Mouse (Mus musculus): ENCODE data around the gene Vmn1r189. TPM values are rescaled to one million over a fixed set of nuclear protein-coding genes. Genes with fewer than 3 reads are reported as not detected.

The Vmn1r189 gene
- polyA plus RNA-seq, 1 experiment from 2014 or later: not detected

DNA sequence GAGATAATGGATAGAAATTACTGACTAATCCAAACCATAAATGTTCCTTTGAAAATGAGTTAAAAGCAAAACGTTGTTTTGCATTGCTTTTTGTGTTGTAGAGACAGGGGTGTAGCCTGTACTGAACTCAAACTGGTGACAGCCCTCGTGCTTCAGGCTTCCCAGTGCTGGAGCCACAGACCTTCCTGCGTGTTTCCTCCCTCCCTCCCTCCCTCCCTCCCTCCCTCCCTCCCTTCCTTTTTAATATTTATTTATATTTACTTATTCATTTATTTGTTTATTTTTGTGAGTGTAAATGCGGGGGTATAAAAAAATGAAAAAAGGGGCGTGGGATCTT, 54.1 kb downstream of the Vmn1r189 start:
- 0 out of 2 replicates have a peak overlapping the region, but pooled peaks have one; percentile 51 for H3K9ac ChIP-seq (ENCODE audit: low read depth, low read length)
- no peaks in the 10 kb centered on the region for H3K4me1 ChIP-seq (replicated peaks; ENCODE audit: control insufficient read depth, insufficient read depth, low read length)
- peak overlapping the region; percentile 68; the same call in 1 of the 2 replicates for H3K27ac ChIP-seq (ENCODE audit: low read depth, low read length)
- no peaks in the 10 kb centered on the region for H3K27me3 ChIP-seq (replicated peaks; ENCODE audit: control insufficient read depth, insufficient read depth, low read length)
- WGBS: 13% methylated on average over 5 of the region's 5 CpGs
- peak overlapping the region; percentile 53 for H3K4me3 ChIP-seq (ENCODE audit: low read depth, low read length)
- H3K4me2 ChIP-seq (replicated peaks; ENCODE audit: low read depth): peak overlapping the region; percentile 67
- no peaks in the 10 kb centered on the region for H3K36me3 ChIP-seq (ENCODE audit: control insufficient read depth, insufficient read depth)
- TF ChIP-seq CTCF (IDR thresholded peaks at IDR 0.05; ENCODE audit: low read depth): no peak
- H3K9me3 ChIP-seq (ENCODE audit: control insufficient read depth): no peaks in the 10 kb centered on the region
- no peak for ATAC-seq

GRCm38 (mm10) chr13:22050591-22051522, 54.8 kb downstream of the Vmn1r189 start:
- no peaks in the 10 kb centered on the region for H3K36me3 ChIP-seq (ENCODE audit: control insufficient read depth, insufficient read depth)
- H3K27ac ChIP-seq (ENCODE audit: low read depth, low read length): peak overlapping the region; percentile 68
- peak overlapping the region; percentile 53 for H3K4me3 ChIP-seq (ENCODE audit: low read depth, low read length)
- H3K4me1 ChIP-seq (replicated peaks; ENCODE audit: control insufficient read depth, insufficient read depth, low read length): no peaks in the 10 kb centered on the region
- TF ChIP-seq CTCF (IDR thresholded peaks at IDR 0.05; ENCODE audit: low read depth): peak; percentile 93
- H3K9ac ChIP-seq (ENCODE audit: low read depth, low read length): peak overlapping the region; percentile 51
- H3K4me2 ChIP-seq (replicated peaks; ENCODE audit: low read depth): peak overlapping the region; percentile 67
- WGBS: under 1% methylated on average over 48 of the region's 52 CpGs
- peak; percentile 96 for ATAC-seq
- no peaks in the 10 kb centered on the region for H3K27me3 ChIP-seq (replicated peaks; ENCODE audit: control insufficient read depth, insufficient read depth, low read length)
- H3K9me3 ChIP-seq (ENCODE audit: control insufficient read depth): no peaks in the 10 kb centered on the region

Small RNAs within 50 kb of the gene (microRNA-seq; reads per million reads assigned to microRNA genes)
- gene Gm26300: not detected

Other genes starting within 250 kb of the Vmn1r189 start
- gene Zfp184, start 160.7 kb downstream of the Vmn1r189 start, polyA plus RNA-seq (2015; fragmentation: Nextera tagmentation; extraction: Ambion mirVana): 1.2 TPM in 2 replicates
- gene Pom121l2, start 124.6 kb downstream of the Vmn1r189 start, polyA plus RNA-seq (2015; fragmentation: Nextera tagmentation; extraction: Ambion mirVana): not detected in 2 replicates
- gene Prss16, start 96.1 kb downstream of the Vmn1r189 start, polyA plus RNA-seq (2015; fragmentation: Nextera tagmentation; extraction: Ambion mirVana): 4.0 and 4.1 TPM in 2 replicates
- 3.4 and 5.3 TPM in 2 replicates for gene Hist1h2ah, start 70.3 kb downstream of the Vmn1r189 start, polyA plus RNA-seq (2015; fragmentation: Nextera tagmentation; extraction: Ambion mirVana)
- gene Hist1h2bk, start 70.0 kb downstream of the Vmn1r189 start, polyA plus RNA-seq (2015; fragmentation: Nextera tagmentation; extraction: Ambion mirVana): 0.90 and 1.8 TPM in 2 replicates
- 9.4 and 9.9 TPM in 2 replicates for gene Hist1h4i, start 64.5 kb downstream of the Vmn1r189 start, polyA plus RNA-seq (2015; fragmentation: Nextera tagmentation; extraction: Ambion mirVana)
- gene Hist1h2ag, start 62.9 kb downstream of the Vmn1r189 start, polyA plus RNA-seq (2015; fragmentation: Nextera tagmentation; extraction: Ambion mirVana): 12.9 and 16.0 TPM in 2 replicates
- 2.3 and 4.1 TPM in 2 replicates for gene Hist1h2bj, start 62.6 kb downstream of the Vmn1r189 start, polyA plus RNA-seq (2015; fragmentation: Nextera tagmentation; extraction: Ambion mirVana)
- not detected in 2 replicates for gene Vmn1r188, start 21.4 kb downstream of the Vmn1r189 start, polyA plus RNA-seq (2015; fragmentation: Nextera tagmentation; extraction: Ambion mirVana)
- not detected in 2 replicates for gene Vmn1r191, start 78.1 kb upstream of the Vmn1r189 start, polyA plus RNA-seq (2015; fragmentation: Nextera tagmentation; extraction: Ambion mirVana)
- not detected in 2 replicates for gene Vmn1r192, start 85.3 kb upstream of the Vmn1r189 start, polyA plus RNA-seq (2015; fragmentation: Nextera tagmentation; extraction: Ambion mirVana)
- not detected in 2 replicates for gene Vmn1r193, start 117.3 kb upstream of the Vmn1r189 start, polyA plus RNA-seq (2015; fragmentation: Nextera tagmentation; extraction: Ambion mirVana)
- gene Vmn1r194, start 138.4 kb upstream of the Vmn1r189 start, polyA plus RNA-seq (2015; fragmentation: Nextera tagmentation; extraction: Ambion mirVana): not detected in 2 replicates
- not detected in 2 replicates for gene Vmn1r195, start 164.7 kb upstream of the Vmn1r189 start, polyA plus RNA-seq (2015; fragmentation: Nextera tagmentation; extraction: Ambion mirVana)
- not detected in 2 replicates for gene Vmn1r196, start 184.1 kb upstream of the Vmn1r189 start, polyA plus RNA-seq (2015; fragmentation: Nextera tagmentation; extraction: Ambion mirVana)
- gene Vmn1r197, start 218.8 kb upstream of the Vmn1r189 start, polyA plus RNA-seq (2015; fragmentation: Nextera tagmentation; extraction: Ambion mirVana): not detected in 2 replicates
- gene Vmn1r198, start 244.5 kb upstream of the Vmn1r189 start, polyA plus RNA-seq (2015; fragmentation: Nextera tagmentation; extraction: Ambion mirVana): not detected in 2 replicates

Data from intestine, postnatal 0 days (tissue).